Mouse (Mus musculus): ENCODE measurements around the gene Abcd4. TPM values are rescaled to one million over a fixed set of nuclear protein-coding genes. Genes with fewer than 3 reads are reported as not detected.

The Abcd4 gene
- polyA plus RNA-seq (2014; fragmentation: Illumina TruSeq; extraction: RNeasy Lipid Tissue Mini Kit (QIAGEN cat#74804); ENCODE audit: insufficient read depth, low read depth, low replicate concordance), result 9.5 TPM

GRCm38 (mm10) chr12:84616977-84617630 lies at the start of gene Abcd4:
TSS of gene Abcd4 (minus strand) at chr12:84617413.

GRCm38 (mm10) chr12:84640654-84641053 lies 23.4 kb upstream of the Abcd4 start, which contains the start of gene Vrtn:
TSS of gene Vrtn (plus strand) at chr12:84641019.

GRCm38 (mm10) chr12:84569336-84569970 lies 47.8 kb downstream of the Abcd4 start, which contains the start of gene Vsx2:
TSS of gene Vsx2 (plus strand) at chr12:84569762.

Other genes starting within 250 kb of the Abcd4 start
- gene Entpd5, start 208.4 kb downstream of the Abcd4 start, polyA plus RNA-seq (2014; fragmentation: Illumina TruSeq; extraction: RNeasy Lipid Tissue Mini Kit (QIAGEN cat#74804); ENCODE audit: insufficient read depth, low read depth, low replicate concordance), result 11.4 TPM
- 3.9 TPM for gene Bbof1, start 208.3 kb downstream of the Abcd4 start, polyA plus RNA-seq (2014; fragmentation: Illumina TruSeq; extraction: RNeasy Lipid Tissue Mini Kit (QIAGEN cat#74804); ENCODE audit: insufficient read depth, low read depth, low replicate concordance)
- gene Rnf113a2, start 200.2 kb downstream of the Abcd4 start, polyA plus RNA-seq (2014; fragmentation: Illumina TruSeq; extraction: RNeasy Lipid Tissue Mini Kit (QIAGEN cat#74804); ENCODE audit: insufficient read depth, low read depth, low replicate concordance), result 12.0 TPM
- gene Aldh6a1, start 166.4 kb downstream of the Abcd4 start, polyA plus RNA-seq (2014; fragmentation: Illumina TruSeq; extraction: RNeasy Lipid Tissue Mini Kit (QIAGEN cat#74804); ENCODE audit: insufficient read depth, low read depth, low replicate concordance), result 31.6 TPM
- gene Lin52, start 166.0 kb downstream of the Abcd4 start, polyA plus RNA-seq (2014; fragmentation: Illumina TruSeq; extraction: RNeasy Lipid Tissue Mini Kit (QIAGEN cat#74804); ENCODE audit: insufficient read depth, low read depth, low replicate concordance), result 15.5 TPM
- not detected for gene Vsx2, start 47.7 kb downstream of the Abcd4 start, polyA plus RNA-seq (2014; fragmentation: Illumina TruSeq; extraction: RNeasy Lipid Tissue Mini Kit (QIAGEN cat#74804); ENCODE audit: insufficient read depth, low read depth, low replicate concordance)
- not detected for gene Vrtn, start 23.6 kb upstream of the Abcd4 start, polyA plus RNA-seq (2014; fragmentation: Illumina TruSeq; extraction: RNeasy Lipid Tissue Mini Kit (QIAGEN cat#74804); ENCODE audit: insufficient read depth, low read depth, low replicate concordance)
- gene Syndig1l, start 81.4 kb upstream of the Abcd4 start, polyA plus RNA-seq (2014; fragmentation: Illumina TruSeq; extraction: RNeasy Lipid Tissue Mini Kit (QIAGEN cat#74804); ENCODE audit: insufficient read depth, low read depth, low replicate concordance), result not detected
- 669 TPM for gene Npc2, start 155.7 kb upstream of the Abcd4 start, polyA plus RNA-seq (2014; fragmentation: Illumina TruSeq; extraction: RNeasy Lipid Tissue Mini Kit (QIAGEN cat#74804); ENCODE audit: insufficient read depth, low read depth, low replicate concordance)
- gene Isca2, start 155.8 kb upstream of the Abcd4 start, polyA plus RNA-seq (2014; fragmentation: Illumina TruSeq; extraction: RNeasy Lipid Tissue Mini Kit (QIAGEN cat#74804); ENCODE audit: insufficient read depth, low read depth, low replicate concordance), result 57.6 TPM

Measured in lung, adult 10 weeks (tissue).